Mouse (Mus musculus) cerebellum, adult (tissue): ENCODE data around the gene Rhcg.
A peak's percentile ranks its signal among the peaks of the same experiment; 100 is the strongest.

Experiments
- ATAC-seq: cut with Nextera tagmentation; 2 replicates; pipeline ENCODE4 v1.9.2; 2017; ENCODE audit warnings: mild to moderate bottlenecking, moderate library complexity, mixed read lengths; ENCODE audit not compliant: insufficient number of reproducible peaks, low FRiP score, low TSS enrichment

Gene Rhcg

DNA sequence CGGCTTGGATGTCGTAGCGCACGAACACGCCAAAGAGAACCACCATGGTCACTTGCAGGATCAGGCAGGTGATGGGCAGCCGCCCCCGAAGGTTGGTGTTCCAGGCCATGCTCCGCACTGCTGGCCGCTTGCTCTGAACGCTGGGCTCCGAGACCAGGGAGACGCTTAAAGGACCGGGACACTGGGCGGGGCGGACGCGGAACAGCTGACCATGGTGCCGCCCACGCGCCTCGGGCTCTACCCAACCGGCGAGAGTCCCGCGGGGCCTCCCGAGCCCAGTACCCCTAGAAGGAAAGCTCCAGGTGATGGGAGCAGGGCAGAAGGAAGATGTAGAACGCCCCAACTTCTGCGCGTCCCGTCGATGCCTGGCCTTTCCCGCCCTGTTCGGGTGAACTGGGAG, at the start of gene Rhcg:
Rhcg (minus strand) TSS at position 240 of the 400 bp plus-strand sequence.
- ATAC-seq: no peak

GRCm38 (mm10) chr7:79666690-79667089, 49.2 kb upstream of the Rhcg start:
- no peak for ATAC-seq

DNA sequence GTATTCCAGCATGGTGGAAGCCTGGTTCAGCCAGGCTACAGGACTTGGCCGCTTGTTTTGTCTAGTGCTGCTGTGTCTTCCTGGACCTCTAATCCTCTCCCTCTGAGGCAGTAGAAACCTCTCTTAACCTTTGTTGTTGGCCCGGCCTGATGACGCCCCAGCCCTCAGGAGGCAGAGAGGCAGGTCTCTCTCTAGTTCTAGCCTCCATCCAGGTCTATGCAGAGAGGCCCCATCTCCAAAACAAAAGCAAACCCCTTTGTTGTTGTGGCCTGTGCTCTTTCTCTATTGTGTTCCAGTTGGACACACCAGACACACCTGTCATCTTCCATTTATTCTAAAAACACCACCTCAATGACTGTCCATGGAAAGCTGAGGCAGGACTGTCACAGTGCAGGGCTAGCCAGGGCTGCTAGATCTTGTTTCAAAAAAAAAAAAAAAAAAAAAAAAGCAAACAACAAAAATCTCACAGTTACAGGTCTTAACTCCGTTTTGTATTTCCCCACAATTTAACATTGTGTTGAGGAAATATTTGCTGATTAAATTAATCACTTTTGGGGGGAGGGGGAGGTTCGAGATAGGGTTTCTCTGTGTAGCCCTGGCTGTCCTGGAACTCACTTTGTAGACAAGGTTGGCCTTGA, 43.9 kb upstream of the Rhcg start:
- no peak for ATAC-seq

- no peak for ATAC-seq
Observed at GRCm38 (mm10) chr7:79660291-79661150, 43.1 kb upstream of the Rhcg start.

GRCm38 (mm10) chr7:79659578-79660290, 42.3 kb upstream of the Rhcg start, which contains the start of gene Ticrr:
Gene Ticrr (plus strand): TSS chr7:79660196.
- peak; percentile 100 for ATAC-seq

DNA sequence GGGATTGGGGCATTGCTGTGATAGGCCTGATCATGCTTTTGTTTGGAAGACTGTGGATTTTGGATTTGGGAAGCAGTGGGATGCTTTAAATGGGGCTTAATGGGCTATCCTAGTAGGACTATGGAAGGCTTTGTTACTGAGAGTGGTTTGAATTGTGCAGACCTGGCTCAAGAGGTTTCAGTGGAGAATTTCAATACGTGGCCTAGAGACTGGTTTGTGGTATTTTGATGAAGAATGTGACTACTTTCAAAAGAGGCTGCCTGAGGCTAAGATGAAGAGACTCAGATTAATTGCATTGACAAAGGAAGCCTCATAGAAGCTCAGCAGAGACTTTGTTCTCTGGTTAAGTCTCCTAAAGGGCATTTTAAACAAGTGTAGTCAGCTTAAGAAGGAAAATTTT, 37.1 kb upstream of the Rhcg start:
- ATAC-seq: no peak

DNA sequence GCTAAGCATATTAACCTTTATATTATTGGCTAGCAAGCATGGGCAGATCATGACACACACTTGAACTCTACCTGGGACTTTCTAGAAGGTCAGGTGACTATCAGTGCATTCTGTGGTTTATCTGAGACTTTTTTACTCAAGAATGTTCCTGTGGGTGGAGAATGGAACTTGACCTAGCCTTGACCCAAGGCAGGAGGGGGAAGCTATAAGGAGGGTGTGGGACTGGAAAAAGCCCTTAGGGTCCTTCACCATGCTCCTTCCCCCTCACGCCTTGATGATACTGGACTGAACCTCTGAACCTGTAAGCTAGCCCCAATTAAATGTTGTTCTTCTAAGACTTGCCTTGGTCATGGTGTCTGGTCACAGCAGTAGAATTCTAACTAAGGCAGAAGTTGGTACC, 36.7 kb upstream of the Rhcg start:
- ATAC-seq: no peak

DNA sequence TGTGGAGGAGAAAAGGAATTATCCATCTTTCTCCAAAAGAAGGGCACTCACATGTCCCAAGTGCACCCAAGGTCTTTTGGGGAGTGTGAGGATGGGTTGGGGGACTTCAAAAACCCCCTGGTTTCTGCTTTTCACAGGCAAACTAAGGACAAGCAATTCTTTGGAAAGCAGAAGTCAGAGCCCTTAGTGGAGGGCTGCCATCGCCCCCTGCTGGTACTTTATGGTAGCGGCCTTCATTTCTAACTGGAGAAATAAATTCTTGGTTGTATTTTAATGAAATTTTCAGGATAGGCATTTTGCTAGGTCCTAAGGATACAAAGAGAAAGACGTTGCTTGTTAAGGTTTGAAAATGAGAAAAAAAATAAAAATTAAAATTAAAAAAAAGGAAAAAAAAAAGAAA, 31.5 kb upstream of the Rhcg start:
- no peak for ATAC-seq

- ATAC-seq: no peak
Observed at GRCm38 (mm10) chr7:79647233-79647632, 29.8 kb upstream of the Rhcg start.

GRCm38 (mm10) chr7:79631773-79632348, 14.4 kb upstream of the Rhcg start:
- ATAC-seq: no peak

DNA sequence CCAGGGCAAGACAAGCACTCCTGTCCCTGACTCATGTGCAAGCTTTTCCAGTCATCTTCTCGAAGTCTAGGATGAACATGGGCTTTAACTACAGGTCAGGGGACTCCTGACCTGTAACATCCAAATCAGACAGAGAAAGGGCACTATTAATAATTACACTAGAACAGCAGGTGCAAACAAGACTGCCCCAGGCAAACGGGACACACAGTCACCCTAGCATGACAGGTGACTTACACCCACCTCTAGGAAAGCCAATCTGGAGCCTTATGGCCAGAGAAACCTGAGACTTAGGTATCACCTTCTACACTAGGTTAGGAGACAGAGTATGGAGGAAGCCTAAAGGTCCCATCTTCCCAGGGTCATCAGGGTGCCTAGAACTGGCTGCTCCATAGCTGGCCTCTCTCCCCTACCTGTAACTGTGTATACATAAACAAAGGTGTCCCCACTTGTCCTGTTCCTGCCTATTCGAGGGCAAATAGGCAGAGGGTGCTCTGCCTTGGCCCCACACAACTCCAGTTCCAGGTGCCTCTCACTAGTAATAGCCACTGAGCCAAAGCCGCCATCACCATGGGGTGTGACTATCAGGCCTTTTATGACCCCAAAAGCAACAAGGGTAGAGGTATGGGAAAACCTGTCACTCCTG, 10.9 kb upstream of the Rhcg start:
- ATAC-seq: no peak

GRCm38 (mm10) chr7:79626170-79626569, 8.7 kb upstream of the Rhcg start:
- no peak for ATAC-seq

DNA sequence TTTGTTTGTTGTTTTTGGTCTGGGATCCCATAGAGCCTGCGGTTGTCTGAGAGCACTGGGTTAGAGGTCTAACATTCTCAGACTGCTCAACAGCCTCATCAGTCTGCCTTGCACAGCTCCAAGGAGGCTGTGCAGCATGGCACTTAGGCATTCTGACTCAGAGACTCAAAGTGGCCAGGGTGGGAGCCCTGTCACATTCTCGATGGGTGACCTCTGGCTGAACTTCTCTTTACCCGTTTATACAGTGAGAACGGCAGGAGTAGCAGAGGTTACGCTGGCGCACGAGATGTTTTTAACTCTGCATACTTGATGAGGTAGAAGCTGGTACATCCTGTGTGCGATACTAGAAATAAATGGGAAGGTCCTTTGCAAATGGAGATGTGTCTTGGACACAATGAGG, 5.6 kb upstream of the Rhcg start:
- no peak for ATAC-seq

DNA sequence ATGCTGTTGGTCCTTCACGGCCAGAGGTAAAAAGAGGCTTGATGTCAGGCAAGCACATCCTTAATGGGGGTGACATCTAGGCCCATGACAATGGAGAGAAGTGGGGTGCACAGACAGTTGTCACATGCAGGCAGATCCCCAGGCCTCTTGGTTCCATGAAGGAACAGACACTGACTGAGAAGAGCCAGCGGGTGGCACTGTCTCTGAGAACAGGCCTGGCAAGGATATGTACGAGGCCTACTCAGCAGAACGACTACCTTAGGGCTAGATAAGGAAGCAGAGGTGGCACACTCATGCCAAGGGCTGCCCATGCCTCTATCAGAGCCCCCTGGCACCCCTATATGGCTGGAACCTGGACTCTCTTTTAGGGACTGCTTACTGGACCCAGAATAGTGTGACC, 2.0 kb upstream of the Rhcg start:
- ATAC-seq: no peak

- no peak for ATAC-seq
Observed at GRCm38 (mm10) chr7:79615941-79616340, 1.5 kb downstream of the Rhcg start.

- no peak for ATAC-seq
Observed at GRCm38 (mm10) chr7:79615008-79615407, 2.4 kb downstream of the Rhcg start.

- no peak for ATAC-seq
Observed at GRCm38 (mm10) chr7:79613314-79613713, 4.1 kb downstream of the Rhcg start.

- 0 out of 2 replicates have a peak, but pooled peaks have one; percentile 31 for ATAC-seq
Observed at GRCm38 (mm10) chr7:79612783-79613182, 4.7 kb downstream of the Rhcg start.

DNA sequence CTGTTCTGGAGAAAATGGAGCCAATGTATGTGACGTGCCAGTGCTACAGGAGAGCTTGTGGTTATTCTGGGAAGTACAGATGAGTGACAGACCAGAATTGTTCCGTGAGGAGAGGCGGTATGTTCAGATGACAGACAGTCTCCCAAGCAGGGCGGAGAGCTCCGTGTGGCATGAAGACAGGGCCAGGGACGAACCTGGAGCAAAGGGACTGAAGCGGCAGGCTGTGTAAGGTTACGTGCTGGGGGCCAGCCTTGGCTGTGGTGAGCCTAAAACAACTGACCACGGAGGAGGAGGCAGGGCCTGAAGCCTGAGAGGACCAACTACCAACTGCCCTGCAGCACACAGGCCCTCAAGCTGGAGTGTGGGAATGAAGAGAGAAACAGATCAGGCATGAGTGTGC, 5.6 kb downstream of the Rhcg start:
- ATAC-seq: no peak

GRCm38 (mm10) chr7:79607263-79607921, 10.1 kb downstream of the Rhcg start:
- no peak for ATAC-seq
